Comparison of ENCODE assay signal across 25 mouse cellular contexts in the genomic region with DNA sequence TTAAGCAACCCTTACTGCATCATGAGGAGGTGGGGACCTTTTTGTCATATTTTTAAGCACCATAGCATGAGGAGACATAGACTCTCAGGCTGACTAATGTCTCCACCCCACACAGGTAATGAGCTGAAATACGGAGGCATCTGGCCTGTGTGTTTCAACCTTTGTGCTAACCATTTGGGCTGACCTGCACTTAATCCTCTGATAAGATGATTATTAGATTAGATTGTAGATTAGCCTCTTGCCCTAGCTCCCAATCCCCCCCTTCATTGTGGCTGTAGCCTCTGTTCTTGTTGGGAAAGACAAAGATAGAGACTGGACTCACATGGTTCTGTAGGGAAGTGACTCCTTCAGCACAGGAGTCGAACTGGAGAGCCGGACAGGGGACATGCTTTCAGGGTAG. TPM values are rescaled to one million over a fixed set of nuclear protein-coding genes. Genes with fewer than 3 reads are reported as not detected.
DNase-seq lines count a peak whose midpoint lies in the region; ATAC-seq lines count a peak whose summit lies in the region.
"Had no signal": no experiment of that assay in that cellular context is flagged by ENCODE, and none has a peak within 500 bp of the region (broad histone marks: within the 10 kb centered on the region; RNA-seq: fewer than 3 reads in every experiment).

No protein-coding gene starts in this region.

- WGBS in heart, embryonic 10.5 days, result 72% methylated on average over 3 of the region's 3 CpGs
- WGBS in heart, embryonic 11.5 days (ENCODE audit: insufficient replicate concordance), result 76% methylated on average over 3 of the region's 3 CpGs
- WGBS in liver, embryonic 16.5 days (ENCODE audit: insufficient replicate concordance), result 75% methylated on average over 3 of the region's 3 CpGs

- H3K36me3 ChIP-seq in heart, embryonic 10.5 days, result no peaks in the 10 kb centered on the region
- H3K36me3 ChIP-seq in heart, embryonic 11.5 days (ENCODE audit: control insufficient read depth, insufficient read depth, low read length), result no peaks in the 10 kb centered on the region
- H3K36me3 ChIP-seq in liver, embryonic 16.5 days (ENCODE audit: control insufficient read depth, insufficient read depth), result no peaks in the 10 kb centered on the region
- H3K36me3 ChIP-seq: hindbrain, embryonic 10.5 days; intestine, embryonic 15.5 days; midbrain, embryonic 15.5 days; neural tube, embryonic 13.5 days had no signal

- DNase-seq in heart, embryonic 10.5 days (ENCODE audit: low spot score), result no peak
- peak; percentile 80 for DNase-seq in retina, adult 2 months (ENCODE audit: low read depth, low spot score)
- no peak for DNase-seq in retina, embryonic 14.5 days (ENCODE audit: low spot score)
- DNase-seq in layer of hippocampus, postnatal 25 days (ENCODE audit: extremely low spot score in 1 of 2, low spot score in 1 of 2), result no peak
- DNase-seq in cerebellum, adult 8-10 months, result no peak
- DNase-seq: adrenal gland, adult 2 months; cerebellum, adult 2 months; forebrain, postnatal 0 days; gastrocnemius, postnatal 36 days; kidney, postnatal 25 days; layer of hippocampus, postnatal 36 days; lung, adult 2 months; lung, postnatal 4 days; right cerebral cortex, postnatal 14 days had no signal

- H3K4me3 ChIP-seq in heart, embryonic 10.5 days, result no peak overlapping the region
- H3K4me3 ChIP-seq in heart, embryonic 11.5 days (ENCODE audit: low read depth, low read length), result no peak overlapping the region
- no peak overlapping the region for H3K4me3 ChIP-seq in liver, embryonic 16.5 days (ENCODE audit: low read depth, low read length)
- H3K4me3 ChIP-seq: hindbrain, embryonic 10.5 days; intestine, embryonic 15.5 days; layer of hippocampus, adult 2 months; midbrain, embryonic 15.5 days; myocyte; neural tube, embryonic 13.5 days had no signal

- H3K4me2 ChIP-seq in heart, embryonic 11.5 days, result no peak overlapping the region
- no peak overlapping the region for H3K4me2 ChIP-seq in liver, embryonic 16.5 days (ENCODE audit: low read depth, low read length)
- H3K4me2 ChIP-seq: intestine, embryonic 15.5 days; midbrain, embryonic 15.5 days; neural tube, embryonic 13.5 days had no signal

- H3K27me3 ChIP-seq in heart, embryonic 10.5 days (ENCODE audit: insufficient read depth, poor library complexity, severe bottlenecking), result no peaks in the 10 kb centered on the region
- H3K27me3 ChIP-seq in heart, embryonic 11.5 days (ENCODE audit: control insufficient read depth, insufficient read depth, low read length), result no peaks in the 10 kb centered on the region
- H3K27me3 ChIP-seq in liver, embryonic 16.5 days (ENCODE audit: control insufficient read depth, insufficient read depth, low read depth, low read length), result no peaks in the 10 kb centered on the region
- H3K27me3 ChIP-seq: intestine, embryonic 15.5 days; midbrain, embryonic 15.5 days; neural tube, embryonic 13.5 days; Patski had no signal

- H3K9ac ChIP-seq in heart, embryonic 11.5 days (ENCODE audit: low read depth, low read length), result no peak overlapping the region
- no peak overlapping the region for H3K9ac ChIP-seq in liver, embryonic 16.5 days (ENCODE audit: low read depth, low read length)
- H3K9ac ChIP-seq: forebrain, postnatal 0 days; intestine, embryonic 15.5 days; midbrain, embryonic 15.5 days; neural tube, embryonic 13.5 days had no signal

- H3K27ac ChIP-seq in heart, embryonic 10.5 days, result peak overlapping the region; percentile 74
- no peak overlapping the region for H3K27ac ChIP-seq in heart, embryonic 11.5 days (ENCODE audit: low read depth, low read length)
- H3K27ac ChIP-seq in liver, embryonic 16.5 days (ENCODE audit: low read length), result peak overlapping the region; percentile 64; the same call in 1 of the 2 replicates
- H3K27ac ChIP-seq: hindbrain, embryonic 10.5 days; layer of hippocampus, adult 2 months; midbrain, embryonic 15.5 days; neural tube, embryonic 13.5 days; stomach, postnatal 0 days had no signal

- H3K4me1 ChIP-seq in heart, embryonic 10.5 days, result peaks cover 63% of the 10 kb centered on the region
- H3K4me1 ChIP-seq in heart, embryonic 11.5 days (ENCODE audit: control insufficient read depth, insufficient read depth, low read length), result peaks cover 41% of the 10 kb centered on the region
- H3K4me1 ChIP-seq in liver, embryonic 16.5 days (ENCODE audit: control insufficient read depth, low read depth, low read length), result peaks cover 59% of the 10 kb centered on the region

- ATAC-seq in heart, embryonic 11.5 days (replicated peaks; ENCODE audit: insufficient number of reproducible peaks, low FRiP score, low TSS enrichment), result no peak
- no peak for ATAC-seq in liver, embryonic 16.5 days (ENCODE audit: low read depth)
- ATAC-seq: forebrain, postnatal 0 days; hindbrain, embryonic 16.5 days; midbrain, embryonic 15.5 days; Patski had no signal

- no peaks in the 10 kb centered on the region for H3K9me3 ChIP-seq in heart, embryonic 10.5 days
- no peaks in the 10 kb centered on the region for H3K9me3 ChIP-seq in heart, embryonic 11.5 days (replicated peaks; ENCODE audit: control insufficient read depth, low read length)
- no peaks in the 10 kb centered on the region for H3K9me3 ChIP-seq in liver, embryonic 16.5 days (replicated peaks; ENCODE audit: control insufficient read depth, low read length)
- H3K9me3 ChIP-seq: hindbrain, embryonic 10.5 days; intestine, embryonic 15.5 days; midbrain, embryonic 15.5 days; neural tube, embryonic 13.5 days had no signal

RNA-seq across cellular contexts. Expression of a gene that starts 27.9 kb away (rescaled TPM):
- 47.6 and 62.0 TPM in 2 replicates for polyA plus RNA-seq in heart, embryonic 10.5 days (2016; fragmentation: Nextera tagmentation; extraction: Ambion mirVana)
- polyA plus RNA-seq in heart, embryonic 11.5 days (2014; fragmentation: Nextera tagmentation; extraction: Ambion mirVana), result 22.7 and 26.0 TPM in 2 replicates
- 3.5 and 4.3 TPM in 2 replicates for polyA plus RNA-seq in liver, embryonic 16.5 days (2015; fragmentation: Nextera tagmentation; extraction: Ambion mirVana)
- 10 to 100 TPM; 14.0 to 17.2 TPM for total RNA-seq in layer of hippocampus, postnatal 25 days (2021)
